Comparison of ENCODE assay signal across 22 mouse cellular contexts in the genomic region with DNA sequence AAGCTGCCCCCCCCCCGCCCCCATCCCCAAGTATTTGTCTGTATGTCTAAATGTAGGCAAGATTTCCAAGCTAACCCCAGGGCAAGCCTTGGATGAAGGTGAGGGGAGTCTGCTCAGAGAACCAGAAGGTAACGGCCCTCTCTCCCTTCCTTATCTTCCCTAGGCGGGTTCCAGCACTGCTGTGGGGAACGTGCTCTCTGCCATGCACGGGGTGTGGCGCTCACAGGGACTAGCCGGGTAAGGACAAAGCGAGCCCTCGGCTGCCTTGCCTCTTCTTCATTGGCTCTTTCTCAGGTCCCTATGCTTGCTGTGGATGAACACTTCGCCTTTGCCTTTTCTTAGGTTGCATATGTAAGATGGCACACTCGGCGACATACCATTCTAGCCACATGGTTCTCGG.
DNase-seq lines count a peak whose midpoint lies in the region; ATAC-seq and TF ChIP-seq lines count a peak whose summit lies in the region.
"Had no signal": no experiment of that assay in that cellular context is flagged by ENCODE, and none has a peak within 500 bp of the region (broad histone marks: within the 10 kb centered on the region; RNA-seq: fewer than 3 reads in every experiment).

No protein-coding gene starts in this region.

- no peaks in the 10 kb centered on the region for H3K9me3 ChIP-seq in heart, embryonic 12.5 days (replicated peaks)
- no peaks in the 10 kb centered on the region for H3K9me3 ChIP-seq in heart, embryonic 11.5 days (replicated peaks; ENCODE audit: control insufficient read depth, low read length)
- H3K9me3 ChIP-seq in liver, embryonic 14.5 days (ENCODE audit: control insufficient read depth, low read length): no peaks in the 10 kb centered on the region
- H3K9me3 ChIP-seq in liver, embryonic 12.5 days (replicated peaks): no peaks in the 10 kb centered on the region
- H3K9me3 ChIP-seq in liver, embryonic 16.5 days (replicated peaks; ENCODE audit: control insufficient read depth, low read length): no peaks in the 10 kb centered on the region
- H3K9me3 ChIP-seq: embryonic facial prominence, embryonic 15.5 days; forebrain, embryonic 10.5 days; hindbrain, embryonic 10.5 days; intestine, embryonic 15.5 days had no signal

- peak overlapping the region; percentile 10; the same call in 1 of the 2 replicates for H3K27ac ChIP-seq in heart, embryonic 12.5 days (ENCODE audit: poor library complexity, severe bottlenecking)
- H3K27ac ChIP-seq in heart, embryonic 11.5 days (ENCODE audit: low read depth, low read length): no peak overlapping the region
- no peak overlapping the region for H3K27ac ChIP-seq in liver, embryonic 14.5 days
- H3K27ac ChIP-seq in liver, embryonic 12.5 days: no peak overlapping the region
- H3K27ac ChIP-seq in liver, embryonic 16.5 days (ENCODE audit: low read length): no peak overlapping the region
- H3K27ac ChIP-seq: embryonic facial prominence, embryonic 15.5 days; forebrain, embryonic 10.5 days; heart, adult 2 months; hindbrain, embryonic 10.5 days; hindbrain, embryonic 14.5 days; intestine, embryonic 15.5 days had no signal

- H3K36me3 ChIP-seq in heart, embryonic 12.5 days: peaks cover 21% of the 10 kb centered on the region
- H3K36me3 ChIP-seq in heart, embryonic 11.5 days (ENCODE audit: control insufficient read depth, insufficient read depth, low read length): no peaks in the 10 kb centered on the region
- no peaks in the 10 kb centered on the region for H3K36me3 ChIP-seq in liver, embryonic 14.5 days (replicated peaks; ENCODE audit: control insufficient read depth, insufficient read depth, low read depth)
- no peaks in the 10 kb centered on the region for H3K36me3 ChIP-seq in liver, embryonic 12.5 days
- H3K36me3 ChIP-seq in liver, embryonic 16.5 days (ENCODE audit: control insufficient read depth, insufficient read depth): no peaks in the 10 kb centered on the region; the same call in 1 of the 2 replicates

- 72% methylated on average over 13 of the region's 13 CpGs for WGBS in heart, embryonic 12.5 days
- WGBS in heart, embryonic 11.5 days (ENCODE audit: insufficient replicate concordance): 77% methylated on average over 13 of the region's 13 CpGs
- 72% methylated on average over 13 of the region's 13 CpGs for WGBS in liver, embryonic 14.5 days (ENCODE audit: insufficient replicate concordance)
- 70% methylated on average over 13 of the region's 13 CpGs for WGBS in liver, embryonic 12.5 days (ENCODE audit: insufficient replicate concordance)
- 52% methylated on average over 13 of the region's 13 CpGs for WGBS in liver, embryonic 16.5 days (ENCODE audit: insufficient replicate concordance)

- H3K27me3 ChIP-seq in heart, embryonic 12.5 days (replicated peaks): no peaks in the 10 kb centered on the region
- H3K27me3 ChIP-seq in heart, embryonic 11.5 days (ENCODE audit: control insufficient read depth, insufficient read depth, low read length): no peaks in the 10 kb centered on the region
- no peaks in the 10 kb centered on the region for H3K27me3 ChIP-seq in liver, embryonic 14.5 days (ENCODE audit: control insufficient read depth, insufficient read depth, low read length)
- no peaks in the 10 kb centered on the region for H3K27me3 ChIP-seq in liver, embryonic 12.5 days (replicated peaks)
- no peaks in the 10 kb centered on the region for H3K27me3 ChIP-seq in liver, embryonic 16.5 days (ENCODE audit: control insufficient read depth, insufficient read depth, low read depth, low read length)
- H3K27me3 ChIP-seq: embryonic facial prominence, embryonic 15.5 days; intestine, embryonic 15.5 days; Patski had no signal

- no peak for DNase-seq in liver, embryonic 14.5 days (ENCODE audit: low read depth in 3 of 3, low spot score in 3 of 3)
- DNase-seq in thymus, postnatal 4 days: no peak
- DNase-seq in yolk sac, embryonic 10.5 days (ENCODE audit: low spot score): no peak
- DNase-seq: adrenal gland, adult 8-10 months; adrenal gland, postnatal 36 days; cerebellum, adult 8-10 months; cerebellum, postnatal 14 days; embryo, embryonic 11 days; gastrocnemius, postnatal 10 days; heart, adult 2 months had no signal

- no peak for TF ChIP-seq CTCF in liver, embryonic 14.5 days (IDR thresholded peaks at IDR 0.05; ENCODE audit: low read depth)

- H3K4me2 ChIP-seq in heart, embryonic 12.5 days: no peak overlapping the region
- no peak overlapping the region for H3K4me2 ChIP-seq in heart, embryonic 11.5 days
- H3K4me2 ChIP-seq in liver, embryonic 14.5 days (ENCODE audit: low read depth): no peak overlapping the region
- H3K4me2 ChIP-seq in liver, embryonic 12.5 days: no peak overlapping the region
- no peak overlapping the region for H3K4me2 ChIP-seq in liver, embryonic 16.5 days (ENCODE audit: low read depth, low read length)
- H3K4me2 ChIP-seq: embryonic facial prominence, embryonic 15.5 days; hindbrain, embryonic 14.5 days; intestine, embryonic 15.5 days had no signal

- TF ChIP-seq EP300 in liver, embryonic 14.5 days (IDR thresholded peaks at IDR 0.05; ENCODE audit: low read depth): 0 out of 2 replicates have a peak, but pooled peaks have one; percentile 20

- ATAC-seq in heart, embryonic 12.5 days (ENCODE audit: insufficient number of reproducible peaks, low FRiP score): no peak
- no peak for ATAC-seq in heart, embryonic 11.5 days (replicated peaks; ENCODE audit: insufficient number of reproducible peaks, low FRiP score, low TSS enrichment)
- peak; percentile 33; the same call in 1 of the 2 replicates for ATAC-seq in liver, embryonic 14.5 days (ENCODE audit: insufficient read depth)
- no peak for ATAC-seq in liver, embryonic 12.5 days
- ATAC-seq in liver, embryonic 16.5 days (ENCODE audit: low read depth): peak; percentile 79
- ATAC-seq: forebrain, embryonic 14.5 days; intestine, embryonic 15.5 days; Patski had no signal

- peaks cover 60% of the 10 kb centered on the region for H3K4me1 ChIP-seq in heart, embryonic 12.5 days (replicated peaks)
- H3K4me1 ChIP-seq in heart, embryonic 11.5 days (ENCODE audit: control insufficient read depth, insufficient read depth, low read length): peaks cover 29% of the 10 kb centered on the region
- no peaks in the 10 kb centered on the region for H3K4me1 ChIP-seq in liver, embryonic 14.5 days (replicated peaks; ENCODE audit: control insufficient read depth in 2 of 2, insufficient read depth in 2 of 2, low read length in 1 of 2)
- no peaks in the 10 kb centered on the region for H3K4me1 ChIP-seq in liver, embryonic 12.5 days
- H3K4me1 ChIP-seq in liver, embryonic 16.5 days (ENCODE audit: control insufficient read depth, low read depth, low read length): no peaks in the 10 kb centered on the region
- H3K4me1 ChIP-seq: intestine, embryonic 15.5 days had no signal

- no peak overlapping the region for H3K4me3 ChIP-seq in heart, embryonic 12.5 days
- H3K4me3 ChIP-seq in heart, embryonic 11.5 days (ENCODE audit: low read depth, low read length): no peak overlapping the region
- no peak overlapping the region for H3K4me3 ChIP-seq in liver, embryonic 14.5 days (ENCODE audit: insufficient read depth in 1 of 2, low read depth in 2 of 2, low read length in 2 of 2)
- no peak overlapping the region for H3K4me3 ChIP-seq in liver, embryonic 12.5 days
- H3K4me3 ChIP-seq in liver, embryonic 16.5 days (ENCODE audit: low read depth, low read length): no peak overlapping the region
- H3K4me3 ChIP-seq: embryonic facial prominence, embryonic 15.5 days; erythroblast, embryonic 14.5 days; forebrain, embryonic 10.5 days; heart, adult 2 months; hindbrain, embryonic 10.5 days; intestine, embryonic 15.5 days had no signal

- H3K9ac ChIP-seq in heart, embryonic 12.5 days: no peak overlapping the region
- H3K9ac ChIP-seq in heart, embryonic 11.5 days (ENCODE audit: low read depth, low read length): no peak overlapping the region
- H3K9ac ChIP-seq in liver, embryonic 14.5 days (replicated peaks): no peak overlapping the region
- H3K9ac ChIP-seq in liver, embryonic 12.5 days: no peak overlapping the region
- no peak overlapping the region for H3K9ac ChIP-seq in liver, embryonic 16.5 days (ENCODE audit: low read depth, low read length)
- H3K9ac ChIP-seq: embryonic facial prominence, embryonic 15.5 days; hindbrain, embryonic 14.5 days; intestine, embryonic 15.5 days had no signal

Comparison
In these comparisons a context has a peak if more than half of its experiments do, and no peak if none do; other contexts are left out.
1. ATAC-seq: peak in liver, embryonic 14.5 days (single experiment) and liver, embryonic 16.5 days (single experiment); none in heart, embryonic 12.5 days (single experiment), heart, embryonic 11.5 days (single experiment) and liver, embryonic 12.5 days (single experiment).